Mouse (Mus musculus): ENCODE data around the gene Fstl1. TPM values are rescaled to one million over a fixed set of nuclear protein-coding genes. Genes with fewer than 3 reads are reported as not detected.

The Fstl1 gene
- polyA plus RNA-seq, 1 experiment from 2014 or later, result 683 TPM

GRCm38 (mm10) chr16:37808866-37809622 lies 32.4 kb downstream of the Fstl1 start:
- peaks cover 32% of the 10 kb centered on the region for H3K36me3 ChIP-seq
- 0 out of 2 replicates have a peak overlapping the region, but pooled peaks have one; percentile 0 for H3K9ac ChIP-seq
- peak overlapping the region; percentile 22; the same call in 1 of the 2 replicates for H3K4me2 ChIP-seq
- WGBS, result 30% methylated on average over 10 of the region's 10 CpGs
- H3K4me1 ChIP-seq, result peaks cover 68% of the 10 kb centered on the region
- peak overlapping the region; percentile 88 for H3K27ac ChIP-seq
- H3K9me3 ChIP-seq, result no peaks in the 10 kb centered on the region
- no peak for ATAC-seq (ENCODE audit: insufficient number of reproducible peaks, insufficient read depth, low FRiP score, low TSS enrichment, low read depth)
- H3K27me3 ChIP-seq, result no peaks in the 10 kb centered on the region
- H3K4me3 ChIP-seq, result no peak overlapping the region

GRCm38 (mm10) chr16:37809623-37809992 lies 32.9 kb downstream of the Fstl1 start:
- no peaks in the 10 kb centered on the region for H3K9me3 ChIP-seq
- H3K9ac ChIP-seq, result no peak overlapping the region
- peaks cover 72% of the 10 kb centered on the region for H3K4me1 ChIP-seq
- WGBS, result 56% methylated on average over 6 of the region's 6 CpGs
- peaks cover 27% of the 10 kb centered on the region for H3K36me3 ChIP-seq
- no peak for ATAC-seq (ENCODE audit: insufficient number of reproducible peaks, insufficient read depth, low FRiP score, low TSS enrichment, low read depth)
- peak overlapping the region; percentile 88 for H3K27ac ChIP-seq
- peak overlapping the region; percentile 22; the same call in 1 of the 2 replicates for H3K4me2 ChIP-seq
- no peaks in the 10 kb centered on the region for H3K27me3 ChIP-seq
- H3K4me3 ChIP-seq, result no peak overlapping the region

GRCm38 (mm10) chr16:37811874-37812273 lies 35.2 kb downstream of the Fstl1 start:
- H3K4me2 ChIP-seq, result no peak overlapping the region
- WGBS, result 90% methylated on average over 8 of the region's 8 CpGs
- peaks cover 34% of the 10 kb centered on the region for H3K36me3 ChIP-seq
- H3K4me1 ChIP-seq, result peaks cover 61% of the 10 kb centered on the region
- no peaks in the 10 kb centered on the region for H3K9me3 ChIP-seq
- H3K9ac ChIP-seq, result no peak overlapping the region
- no peak for ATAC-seq (ENCODE audit: insufficient number of reproducible peaks, insufficient read depth, low FRiP score, low TSS enrichment, low read depth)
- H3K27ac ChIP-seq, result peak overlapping the region; percentile 39; the same call in 1 of the 2 replicates
- H3K4me3 ChIP-seq, result no peak overlapping the region
- H3K27me3 ChIP-seq, result no peaks in the 10 kb centered on the region

- H3K9ac ChIP-seq, result 0 out of 2 replicates have a peak overlapping the region, but pooled peaks have one; percentile 1
- no peak for ATAC-seq (ENCODE audit: insufficient number of reproducible peaks, insufficient read depth, low FRiP score, low TSS enrichment, low read depth)
- H3K27ac ChIP-seq, result peak overlapping the region; percentile 39; the same call in 1 of the 2 replicates
- no peaks in the 10 kb centered on the region for H3K9me3 ChIP-seq
- WGBS, result 56% methylated on average over 9 of the region's 9 CpGs
- H3K4me2 ChIP-seq, result no peak overlapping the region
- peaks cover 34% of the 10 kb centered on the region for H3K36me3 ChIP-seq
- no peaks in the 10 kb centered on the region for H3K27me3 ChIP-seq
- no peak overlapping the region for H3K4me3 ChIP-seq
- peaks cover 55% of the 10 kb centered on the region for H3K4me1 ChIP-seq
Observed at GRCm38 (mm10) chr16:37812474-37812886, 35.8 kb downstream of the Fstl1 start.

GRCm38 (mm10) chr16:37813691-37814382 lies 37.2 kb downstream of the Fstl1 start:
- no peaks in the 10 kb centered on the region for H3K27me3 ChIP-seq
- H3K9me3 ChIP-seq, result no peaks in the 10 kb centered on the region
- peak overlapping the region; percentile 7; the same call in 1 of the 2 replicates for H3K9ac ChIP-seq
- H3K4me2 ChIP-seq, result peak overlapping the region; percentile 30
- H3K27ac ChIP-seq, result peak overlapping the region; percentile 89
- H3K36me3 ChIP-seq, result peaks cover 41% of the 10 kb centered on the region
- H3K4me3 ChIP-seq, result no peak overlapping the region
- ATAC-seq (ENCODE audit: insufficient number of reproducible peaks, insufficient read depth, low FRiP score, low TSS enrichment, low read depth), result no peak
- WGBS, result 32% methylated on average over 5 of the region's 5 CpGs
- H3K4me1 ChIP-seq, result peaks cover 44% of the 10 kb centered on the region

GRCm38 (mm10) chr16:37814383-37814971 lies 37.8 kb downstream of the Fstl1 start:
- no peak overlapping the region for H3K9ac ChIP-seq
- peak overlapping the region; percentile 30; the same call in 1 of the 2 replicates for H3K4me2 ChIP-seq
- peaks cover 48% of the 10 kb centered on the region for H3K36me3 ChIP-seq
- no peaks in the 10 kb centered on the region for H3K27me3 ChIP-seq
- no peaks in the 10 kb centered on the region for H3K9me3 ChIP-seq
- peak; percentile 95 for ATAC-seq (ENCODE audit: insufficient number of reproducible peaks, insufficient read depth, low FRiP score, low TSS enrichment, low read depth)
- 11% methylated on average over 7 of the region's 7 CpGs for WGBS
- H3K4me3 ChIP-seq, result no peak overlapping the region
- H3K4me1 ChIP-seq, result peaks cover 38% of the 10 kb centered on the region
- peak overlapping the region; percentile 89 for H3K27ac ChIP-seq

- H3K4me2 ChIP-seq, result no peak overlapping the region
- H3K27ac ChIP-seq, result no peak overlapping the region
- H3K9me3 ChIP-seq, result no peaks in the 10 kb centered on the region
- H3K9ac ChIP-seq, result no peak overlapping the region
- no peak for ATAC-seq (ENCODE audit: insufficient number of reproducible peaks, insufficient read depth, low FRiP score, low TSS enrichment, low read depth)
- H3K36me3 ChIP-seq, result peaks cover 77% of the 10 kb centered on the region
- no peak overlapping the region for H3K4me3 ChIP-seq
- H3K27me3 ChIP-seq, result no peaks in the 10 kb centered on the region
- 91% methylated on average over 4 of the region's 4 CpGs for WGBS
- peaks cover 21% of the 10 kb centered on the region for H3K4me1 ChIP-seq
Observed at GRCm38 (mm10) chr16:37817986-37818385, 41.3 kb downstream of the Fstl1 start.

- Histone ChIP-seq H3K27ac (no peak overlapping the region), H3K9me3 (no peaks in the 10 kb centered on the region), H3K4me2 (no peak overlapping the region), H3K4me1 (no peaks in the 10 kb centered on the region), H3K9ac (no peak overlapping the region), H3K27me3 (no peaks in the 10 kb centered on the region), H3K36me3 (peaks cover 97% of the 10 kb centered on the region), H3K4me3 (no peak overlapping the region)
- ATAC-seq (ENCODE audit: insufficient number of reproducible peaks, insufficient read depth, low FRiP score, low TSS enrichment, low read depth), result no peak
- WGBS, result 84% methylated on average over 5 of the region's 5 CpGs
Observed at GRCm38 (mm10) chr16:37823949-37824348, 47.3 kb downstream of the Fstl1 start.

GRCm38 (mm10) chr16:37824778-37825505 lies 48.3 kb downstream of the Fstl1 start:
- Histone ChIP-seq H3K9me3 (no peaks in the 10 kb centered on the region), H3K4me2 (no peak overlapping the region), H3K27ac (no peak overlapping the region), H3K9ac (no peak overlapping the region), H3K4me3 (no peak overlapping the region), H3K27me3 (no peaks in the 10 kb centered on the region), H3K4me1 (no peaks in the 10 kb centered on the region), H3K36me3 (peaks cover 98% of the 10 kb centered on the region)
- no peak for ATAC-seq (ENCODE audit: insufficient number of reproducible peaks, insufficient read depth, low FRiP score, low TSS enrichment, low read depth)
- WGBS, result 86% methylated on average over 12 of the region's 12 CpGs

GRCm38 (mm10) chr16:37826286-37826685 lies 49.6 kb downstream of the Fstl1 start:
- no peaks in the 10 kb centered on the region for H3K27me3 ChIP-seq
- no peaks in the 10 kb centered on the region for H3K4me1 ChIP-seq
- no peak overlapping the region for H3K4me3 ChIP-seq
- 97% methylated on average over 3 of the region's 3 CpGs for WGBS
- no peak overlapping the region for H3K9ac ChIP-seq
- no peak overlapping the region for H3K4me2 ChIP-seq
- H3K27ac ChIP-seq, result no peak overlapping the region
- no peaks in the 10 kb centered on the region for H3K9me3 ChIP-seq
- H3K36me3 ChIP-seq, result peaks cover 98% of the 10 kb centered on the region
- no peak for ATAC-seq (ENCODE audit: insufficient number of reproducible peaks, insufficient read depth, low FRiP score, low TSS enrichment, low read depth)

GRCm38 (mm10) chr16:37831041-37831440 lies 54.4 kb downstream of the Fstl1 start:
- Histone ChIP-seq H3K36me3 (peaks cover 95% of the 10 kb centered on the region), H3K4me3 (no peak overlapping the region), H3K9me3 (no peaks in the 10 kb centered on the region), H3K9ac (no peak overlapping the region), H3K4me2 (no peak overlapping the region), H3K4me1 (no peaks in the 10 kb centered on the region), H3K27me3 (no peaks in the 10 kb centered on the region), H3K27ac (no peak overlapping the region)
- WGBS, result 77% methylated on average over 7 of the region's 7 CpGs
- no peak for ATAC-seq (ENCODE audit: insufficient number of reproducible peaks, insufficient read depth, low FRiP score, low TSS enrichment, low read depth)

All from embryonic facial prominence, embryonic 13.5 days (tissue).